Mouse (Mus musculus) ovary, postnatal 14 days (tissue): ENCODE measurements around the gene Hist1h2bc.

ENCODE experiments used
- DNase-seq: peaks from one replicate; pipeline ENCODE4 v3.0.0; 2022; ENCODE audit warnings: low spot score

The Hist1h2bc gene

GRCm38 (mm10) chr13:23737091-23737490 lies 53.1 kb downstream of the Hist1h2bc start:
- no peak for DNase-seq

DNA sequence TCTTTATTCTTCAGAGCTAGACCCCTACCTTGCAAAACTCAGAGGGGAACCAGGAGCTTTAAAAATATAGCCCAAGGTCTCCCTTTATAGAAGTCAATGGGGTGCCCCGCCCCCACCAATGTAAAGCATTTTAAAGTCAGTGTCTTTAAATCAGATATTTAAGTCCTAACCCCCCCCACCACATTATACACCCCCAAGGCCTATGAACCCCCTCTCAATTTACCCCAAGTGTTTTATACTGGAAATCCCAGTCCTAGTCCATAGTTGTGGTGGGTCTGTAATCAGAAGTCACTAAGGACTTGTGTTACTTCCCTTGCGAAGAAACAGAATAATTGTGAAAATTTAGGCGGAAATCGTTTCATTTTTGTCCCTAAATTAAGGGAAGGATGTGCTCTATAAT lies 54.0 kb downstream of the Hist1h2bc start:
- no peak for DNase-seq

DNA sequence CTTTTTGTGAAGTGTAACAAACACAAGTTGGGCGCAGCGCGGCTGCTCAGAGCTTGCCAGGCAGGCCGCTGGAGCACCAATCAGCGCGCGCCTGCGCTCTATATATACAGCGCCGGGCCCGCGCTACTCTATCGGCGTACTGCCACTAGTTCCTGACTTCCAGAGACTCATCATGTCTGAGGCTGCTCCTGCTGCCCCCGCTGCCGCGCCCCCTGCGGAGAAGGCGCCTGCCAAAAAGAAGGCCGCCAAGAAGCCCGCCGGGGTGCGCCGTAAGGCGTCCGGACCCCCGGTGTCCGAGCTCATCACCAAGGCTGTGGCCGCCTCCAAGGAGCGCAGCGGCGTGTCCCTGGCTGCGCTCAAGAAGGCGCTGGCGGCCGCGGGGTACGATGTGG lies 54.7 kb downstream of the Hist1h2bc start, which contains the start of gene Hist1h1c:
TSS of gene Hist1h1c (plus strand) at position 132 of the 392 bp plus-strand sequence.
- peak; percentile 94 for DNase-seq

DNA sequence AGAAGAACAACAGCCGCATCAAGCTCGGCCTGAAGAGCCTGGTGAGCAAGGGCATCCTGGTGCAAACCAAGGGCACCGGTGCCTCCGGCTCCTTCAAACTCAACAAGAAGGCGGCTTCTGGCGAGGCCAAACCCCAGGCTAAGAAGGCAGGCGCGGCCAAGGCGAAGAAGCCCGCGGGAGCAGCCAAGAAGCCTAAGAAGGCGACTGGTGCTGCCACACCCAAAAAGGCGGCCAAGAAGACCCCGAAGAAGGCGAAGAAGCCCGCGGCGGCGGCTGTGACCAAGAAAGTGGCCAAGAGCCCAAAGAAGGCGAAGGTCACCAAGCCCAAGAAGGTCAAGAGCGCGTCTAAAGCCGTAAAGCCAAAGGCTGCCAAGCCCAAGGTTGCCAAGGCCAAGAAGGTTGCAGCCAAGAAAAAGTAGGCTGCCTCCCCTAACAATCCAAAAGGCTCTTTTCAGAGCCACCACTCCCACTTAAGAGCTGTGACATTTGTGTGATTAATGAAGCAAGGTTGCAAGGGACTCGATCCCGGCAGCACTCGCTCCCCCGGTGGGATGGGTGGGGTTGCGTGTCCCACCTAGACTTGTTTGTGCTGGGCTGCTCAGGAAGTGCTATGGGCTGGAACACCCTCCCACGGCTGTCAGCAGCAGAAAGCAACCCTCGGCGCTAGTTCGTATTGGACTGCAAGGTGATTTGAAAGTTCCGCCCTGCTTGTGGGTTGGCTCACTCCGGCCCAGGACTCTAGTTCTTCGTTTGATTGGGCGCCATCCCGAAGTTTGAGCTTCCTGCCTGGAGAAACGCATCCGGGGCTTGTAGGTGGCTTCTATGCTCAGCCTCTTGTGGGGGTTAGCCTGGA lies 55.3 kb downstream of the Hist1h2bc start:
- peak; percentile 82 for DNase-seq

GRCm38 (mm10) chr13:23739922-23740252 lies 55.9 kb downstream of the Hist1h2bc start:
- no peak for DNase-seq

- no peak for DNase-seq
These were observed 56.3 kb downstream of the Hist1h2bc start for GRCm38 (mm10) chr13:23740256-23740840.

DNA sequence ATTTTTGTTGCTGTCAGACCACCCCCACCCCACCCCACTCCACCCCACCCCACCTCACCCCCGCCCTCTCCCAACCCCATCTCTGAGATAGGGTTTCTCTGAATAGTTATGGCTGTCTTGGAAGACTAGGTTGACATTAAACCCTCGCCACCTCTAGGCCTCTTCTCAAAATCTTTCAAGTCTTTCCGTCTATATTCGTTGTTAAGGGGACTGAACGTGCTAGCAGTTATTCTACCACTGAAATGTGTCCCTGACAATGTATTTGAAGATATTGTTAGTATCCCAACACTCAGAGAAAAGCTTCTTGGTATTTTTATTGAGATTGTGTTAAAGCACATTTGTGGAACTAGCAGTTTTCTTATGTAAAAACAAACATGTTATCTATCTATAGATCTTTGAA lies 56.9 kb downstream of the Hist1h2bc start:
- no peak for DNase-seq

DNA sequence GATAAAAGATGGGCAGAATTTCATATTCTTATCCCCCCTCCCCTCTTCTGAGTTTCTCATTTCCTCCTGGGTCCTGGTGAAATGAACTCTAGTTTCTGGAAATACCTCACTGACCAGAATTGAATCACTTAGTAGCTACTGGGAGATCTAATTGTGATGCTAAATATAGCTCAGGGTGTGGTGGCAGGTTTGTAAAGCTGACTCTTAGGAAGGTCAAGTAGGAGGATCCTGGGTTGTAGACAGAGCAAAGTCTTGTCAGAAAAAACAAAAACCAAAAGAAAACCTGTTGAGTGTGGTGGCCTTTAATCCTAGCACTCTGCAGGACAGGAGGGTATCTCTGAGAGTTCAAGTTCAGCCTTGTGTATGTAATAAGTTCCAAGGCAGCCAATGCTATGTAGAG lies 58.0 kb downstream of the Hist1h2bc start:
- no peak for DNase-seq
